In the genomic region with DNA sequence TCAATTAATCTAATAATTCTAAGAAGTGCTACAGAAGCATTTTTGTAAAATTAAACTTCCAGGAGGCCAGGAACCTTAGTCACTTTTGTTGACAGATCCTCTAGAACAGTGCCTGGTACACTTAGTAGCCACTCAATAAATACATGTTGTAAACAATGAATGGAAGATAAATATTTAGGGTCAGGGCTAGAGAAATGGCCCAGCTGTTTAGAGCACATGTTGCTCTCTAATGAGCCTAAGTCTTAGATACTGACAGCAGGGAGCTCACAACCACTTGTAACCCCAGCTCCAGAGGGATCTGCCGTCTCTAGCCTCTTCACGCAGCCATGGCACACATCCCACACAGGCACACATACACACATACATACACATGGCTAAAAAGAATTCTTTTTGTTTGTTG, we compare ENCODE assay signal across 21 mouse cellular contexts. TPM values are rescaled to one million over a fixed set of nuclear protein-coding genes. Genes with fewer than 3 reads are reported as not detected.
DNase-seq lines count a peak whose midpoint lies in the region; ATAC-seq and TF ChIP-seq lines count a peak whose summit lies in the region.
"Had no signal": no experiment of that assay in that cellular context is flagged by ENCODE, and none has a peak within 500 bp of the region (broad histone marks: within the 10 kb centered on the region; RNA-seq: fewer than 3 reads in every experiment).

No protein-coding gene starts in this region.

- no peak overlapping the region for H3K27ac ChIP-seq in lung, embryonic 14.5 days (ENCODE audit: low read depth)
- H3K27ac ChIP-seq in intestine, embryonic 16.5 days (ENCODE audit: low read length), result no peak overlapping the region
- H3K27ac ChIP-seq in lung, postnatal 0 days (ENCODE audit: low read length), result no peak overlapping the region
- 0 out of 2 replicates have a peak overlapping the region, but pooled peaks have one; percentile 17 for H3K27ac ChIP-seq in stomach, embryonic 15.5 days
- no peak overlapping the region for H3K27ac ChIP-seq in forebrain, embryonic 13.5 days
- H3K27ac ChIP-seq: embryonic facial prominence, embryonic 13.5 days; forebrain, embryonic 12.5 days; heart, embryonic 10.5 days; hindbrain, embryonic 12.5 days had no signal

- H3K4me1 ChIP-seq in lung, embryonic 14.5 days (ENCODE audit: insufficient read depth), result no peaks in the 10 kb centered on the region
- H3K4me1 ChIP-seq in intestine, embryonic 16.5 days (ENCODE audit: control insufficient read depth, insufficient read depth, low read length), result 0 out of 2 replicates have a peak, but pooled peaks cover 9% of the 10 kb centered on the region
- H3K4me1 ChIP-seq in lung, postnatal 0 days (ENCODE audit: insufficient read depth, low read depth, low read length), result no peaks in the 10 kb centered on the region; the same call in 1 of the 2 replicates
- no peaks in the 10 kb centered on the region for H3K4me1 ChIP-seq in stomach, embryonic 15.5 days
- H3K4me1 ChIP-seq in forebrain, embryonic 13.5 days, result peaks cover 3% of the 10 kb centered on the region; the same call in 1 of the 2 replicates

- no peaks in the 10 kb centered on the region for H3K36me3 ChIP-seq in lung, embryonic 14.5 days (ENCODE audit: insufficient read depth)
- H3K36me3 ChIP-seq in intestine, embryonic 16.5 days (ENCODE audit: control insufficient read depth, insufficient read depth, low read length), result no peaks in the 10 kb centered on the region
- no peaks in the 10 kb centered on the region for H3K36me3 ChIP-seq in lung, postnatal 0 days (ENCODE audit: insufficient read depth, low read length)
- no peaks in the 10 kb centered on the region for H3K36me3 ChIP-seq in stomach, embryonic 15.5 days
- no peaks in the 10 kb centered on the region for H3K36me3 ChIP-seq in forebrain, embryonic 13.5 days (ENCODE audit: poor library complexity, severe bottlenecking)
- H3K36me3 ChIP-seq: embryonic facial prominence, embryonic 13.5 days; forebrain, embryonic 12.5 days; heart, embryonic 10.5 days; hindbrain, embryonic 12.5 days had no signal

- 39% methylated on average over 2 of the region's 2 CpGs for WGBS in lung, embryonic 14.5 days
- 67% methylated on average over 2 of the region's 2 CpGs for WGBS in intestine, embryonic 16.5 days
- 41% methylated on average over 2 of the region's 2 CpGs for WGBS in lung, postnatal 0 days
- 62% methylated on average over 2 of the region's 2 CpGs for WGBS in stomach, embryonic 15.5 days
- WGBS in forebrain, embryonic 13.5 days, result 72% methylated on average over 2 of the region's 2 CpGs

- no peak overlapping the region for H3K4me2 ChIP-seq in lung, embryonic 14.5 days
- H3K4me2 ChIP-seq in intestine, embryonic 16.5 days (ENCODE audit: low read depth, low read length), result no peak overlapping the region
- no peak overlapping the region for H3K4me2 ChIP-seq in lung, postnatal 0 days (replicated peaks; ENCODE audit: low read depth, low read length)
- H3K4me2 ChIP-seq in stomach, embryonic 15.5 days, result no peak overlapping the region
- H3K4me2 ChIP-seq in forebrain, embryonic 13.5 days, result no peak overlapping the region
- H3K4me2 ChIP-seq: embryonic facial prominence, embryonic 13.5 days; forebrain, embryonic 12.5 days had no signal

- no peak overlapping the region for H3K9ac ChIP-seq in lung, embryonic 14.5 days
- no peak overlapping the region for H3K9ac ChIP-seq in intestine, embryonic 16.5 days (ENCODE audit: low read depth, low read length)
- no peak overlapping the region for H3K9ac ChIP-seq in lung, postnatal 0 days (replicated peaks; ENCODE audit: low read depth)
- no peak overlapping the region for H3K9ac ChIP-seq in stomach, embryonic 15.5 days
- H3K9ac ChIP-seq in forebrain, embryonic 13.5 days, result no peak overlapping the region
- H3K9ac ChIP-seq: embryonic facial prominence, embryonic 13.5 days; forebrain, embryonic 12.5 days; forebrain, postnatal 0 days; hindbrain, embryonic 12.5 days had no signal

- H3K4me3 ChIP-seq in lung, embryonic 14.5 days (ENCODE audit: low read depth, low read length), result no peak overlapping the region
- no peak overlapping the region for H3K4me3 ChIP-seq in intestine, embryonic 16.5 days (ENCODE audit: low read length)
- H3K4me3 ChIP-seq in lung, postnatal 0 days (ENCODE audit: low read depth, low read length), result no peak overlapping the region
- H3K4me3 ChIP-seq in stomach, embryonic 15.5 days (replicated peaks), result no peak overlapping the region
- no peak overlapping the region for H3K4me3 ChIP-seq in forebrain, embryonic 13.5 days
- H3K4me3 ChIP-seq: embryonic facial prominence, embryonic 13.5 days; forebrain, embryonic 12.5 days; heart, embryonic 10.5 days; hindbrain, embryonic 12.5 days had no signal

- peak; percentile 76 for DNase-seq in lung, embryonic 14.5 days
- DNase-seq in lung, adult 18-20 months, result no peak
- DNase-seq in lung, postnatal 0 days (ENCODE audit: low spot score), result peak; percentile 82
- no peak for DNase-seq in gastrocnemius, adult 8-10 months (ENCODE audit: low spot score in 2 of 2)
- DNase-seq: adrenal gland, adult 2 months; adrenal gland, postnatal 25 days; cerebellum, adult 18-20 months; cerebellum, adult 9-11 months; cerebellum, postnatal 36 days; forebrain, postnatal 0 days; gastrocnemius, postnatal 36 days; heart, adult 18-20 months; heart, postnatal 10 days; heart, postnatal 4 days had no signal

- TF ChIP-seq CTCF in lung, embryonic 14.5 days (IDR thresholded peaks at IDR 0.05; ENCODE audit: low read depth), result no peak
- TF ChIP-seq CTCF in lung, postnatal 0 days (IDR thresholded peaks at IDR 0.05), result no peak

- no peaks in the 10 kb centered on the region for H3K9me3 ChIP-seq in lung, embryonic 14.5 days (ENCODE audit: low read depth, low read length)
- H3K9me3 ChIP-seq in intestine, embryonic 16.5 days (ENCODE audit: control insufficient read depth, low read length), result no peaks in the 10 kb centered on the region
- H3K9me3 ChIP-seq in lung, postnatal 0 days (ENCODE audit: low read length), result no peaks in the 10 kb centered on the region
- no peaks in the 10 kb centered on the region for H3K9me3 ChIP-seq in stomach, embryonic 15.5 days
- 0 out of 2 replicates have a peak, but pooled peaks cover 3% of the 10 kb centered on the region for H3K9me3 ChIP-seq in forebrain, embryonic 13.5 days (replicated peaks)
- H3K9me3 ChIP-seq: embryonic facial prominence, embryonic 13.5 days; forebrain, embryonic 12.5 days; heart, embryonic 10.5 days; hindbrain, embryonic 12.5 days had no signal

- no peaks in the 10 kb centered on the region; the same call in 1 of the 2 replicates for H3K27me3 ChIP-seq in lung, embryonic 14.5 days (ENCODE audit: insufficient read depth, low read length)
- H3K27me3 ChIP-seq in intestine, embryonic 16.5 days (replicated peaks; ENCODE audit: control insufficient read depth, insufficient read depth, low read length), result no peaks in the 10 kb centered on the region
- H3K27me3 ChIP-seq in lung, postnatal 0 days (replicated peaks; ENCODE audit: insufficient read depth, low read length), result no peaks in the 10 kb centered on the region
- no peaks in the 10 kb centered on the region for H3K27me3 ChIP-seq in stomach, embryonic 15.5 days (replicated peaks)
- H3K27me3 ChIP-seq in forebrain, embryonic 13.5 days, result no peaks in the 10 kb centered on the region
- H3K27me3 ChIP-seq: embryonic facial prominence, embryonic 13.5 days; forebrain, embryonic 12.5 days; hindbrain, embryonic 12.5 days had no signal

- TF ChIP-seq EP300 in lung, postnatal 0 days (IDR thresholded peaks at IDR 0.05), result peak; percentile 58

- peak; percentile 83 for ATAC-seq in lung, embryonic 14.5 days (ENCODE audit: insufficient read depth)
- peak; percentile 57 for ATAC-seq in intestine, embryonic 16.5 days
- peak; percentile 87 for ATAC-seq in lung, postnatal 0 days
- ATAC-seq in stomach, embryonic 15.5 days (ENCODE audit: insufficient read depth, low FRiP score, low read depth), result no peak
- no peak for ATAC-seq in forebrain, embryonic 13.5 days

RNA-seq across cellular contexts. Expression of a gene that starts 29.4 kb away (rescaled TPM):
- polyA plus RNA-seq in lung, embryonic 14.5 days (2014; fragmentation: Nextera tagmentation; extraction: Ambion mirVana), result 69.7 and 75.7 TPM in 2 replicates
- polyA plus RNA-seq in intestine, embryonic 16.5 days (2015; fragmentation: Nextera tagmentation; extraction: Ambion mirVana), result 45.8 and 54.8 TPM in 2 replicates
- polyA plus RNA-seq in lung, postnatal 0 days (2015; fragmentation: Nextera tagmentation; extraction: Ambion mirVana), result 65.1 and 85.0 TPM in 2 replicates
- polyA plus RNA-seq in stomach, embryonic 15.5 days (2015; fragmentation: Nextera tagmentation; extraction: Ambion mirVana), result 79.2 and 85.6 TPM in 2 replicates
- 62.9 and 76.1 TPM in 2 replicates for polyA plus RNA-seq in forebrain, embryonic 13.5 days (2015; fragmentation: Nextera tagmentation; extraction: Ambion mirVana)
- 1 to 10 TPM in 3 of 4 experiments, under 1 TPM in 1; 0.63 to 2.1 (median 1.3) TPM for total RNA-seq in gastrocnemius, adult 8-10 months (2022)

Comparison
In these comparisons a context has a peak if more than half of its experiments do, and no peak if none do; other contexts are left out.
1. DNase-seq: peak in lung, embryonic 14.5 days (single experiment) and lung, postnatal 0 days (single experiment); none in lung, adult 18-20 months (0 of 2) and gastrocnemius, adult 8-10 months (0 of 2).
2. ATAC-seq: peak in lung, embryonic 14.5 days (single experiment), intestine, embryonic 16.5 days (single experiment) and lung, postnatal 0 days (single experiment); none in stomach, embryonic 15.5 days (single experiment) and forebrain, embryonic 13.5 days (single experiment).